In genomic region chr1:153378587-153378986, GRCm38 (mm10) we compare ENCODE assay signal across 33 mouse cellular contexts. TPM values are rescaled to one million over a fixed set of nuclear protein-coding genes. Genes with fewer than 3 reads are reported as not detected.
DNase-seq lines count a peak whose midpoint lies in the region; ATAC-seq lines count a peak whose summit lies in the region.
"Had no signal": no experiment of that assay in that cellular context is flagged by ENCODE, and none has a peak within 500 bp of the region (broad histone marks: within the 10 kb centered on the region; RNA-seq: fewer than 3 reads in every experiment).

No protein-coding gene starts in this region.

- no peak overlapping the region for H3K27ac ChIP-seq in heart, embryonic 10.5 days
- no peak overlapping the region for H3K27ac ChIP-seq in lung, embryonic 16.5 days (ENCODE audit: low read length)
- no peak overlapping the region for H3K27ac ChIP-seq in midbrain, embryonic 11.5 days (ENCODE audit: low read depth, low read length)
- H3K27ac ChIP-seq: embryonic facial prominence, embryonic 13.5 days; gastrocnemius, adult 2 months; hindbrain, embryonic 13.5 days; left cerebral cortex, adult 2 months; limb, embryonic 12.5 days; midbrain, embryonic 15.5 days; stomach, postnatal 0 days had no signal

- H3K27me3 ChIP-seq in heart, embryonic 10.5 days (ENCODE audit: insufficient read depth, poor library complexity, severe bottlenecking) = no peaks in the 10 kb centered on the region
- H3K27me3 ChIP-seq in lung, embryonic 16.5 days (ENCODE audit: control insufficient read depth, insufficient read depth, low read depth, low read length) = no peaks in the 10 kb centered on the region
- H3K27me3 ChIP-seq in midbrain, embryonic 11.5 days (ENCODE audit: control insufficient read depth, insufficient read depth, low read length) = no peaks in the 10 kb centered on the region
- H3K27me3 ChIP-seq: embryonic facial prominence, embryonic 13.5 days; heart, embryonic 12.5 days; hindbrain, embryonic 13.5 days; limb, embryonic 12.5 days; midbrain, embryonic 15.5 days had no signal

- peak; percentile 42 for DNase-seq in heart, embryonic 10.5 days (ENCODE audit: low spot score)
- no peak for DNase-seq in heart, adult 8-10 months (ENCODE audit: low spot score)
- DNase-seq in ZHBTc4 (ENCODE audit: low read depth, low spot score) = peak; percentile 59
- DNase-seq in lung, postnatal 36 days = peak; percentile 78
- no peak for DNase-seq in midbrain, embryonic 11.5 days (ENCODE audit: low spot score, missing footprints)
- DNase-seq in gastrocnemius, postnatal 36 days = no peak
- DNase-seq: adrenal gland, postnatal 10 days; cerebellum, adult 11 months; cerebellum, adult 9-11 months; gastrocnemius, adult 2 months; heart, postnatal 4 days; kidney, adult 9 months; kidney, postnatal 10 days; layer of hippocampus, adult 9-11 months; right cerebral cortex, adult 18-20 months; right cerebral cortex, postnatal 4 days; thymus, adult 2 months; thymus, postnatal 36 days had no signal

- peak overlapping the region; percentile 8; the same call in 1 of the 2 replicates for H3K4me2 ChIP-seq in lung, embryonic 16.5 days (ENCODE audit: low read depth, low read length)
- no peak overlapping the region for H3K4me2 ChIP-seq in midbrain, embryonic 11.5 days
- H3K4me2 ChIP-seq: embryonic facial prominence, embryonic 13.5 days; heart, embryonic 12.5 days; hindbrain, embryonic 13.5 days; limb, embryonic 12.5 days; midbrain, embryonic 15.5 days had no signal

- H3K9ac ChIP-seq in lung, embryonic 16.5 days (ENCODE audit: low read length) = no peak overlapping the region
- no peak overlapping the region for H3K9ac ChIP-seq in midbrain, embryonic 11.5 days (ENCODE audit: low read length)
- H3K9ac ChIP-seq: embryonic facial prominence, embryonic 13.5 days; heart, embryonic 12.5 days; hindbrain, embryonic 13.5 days; limb, embryonic 12.5 days; midbrain, embryonic 15.5 days had no signal

- 0 out of 2 replicates have a peak, but pooled peaks cover 3% of the 10 kb centered on the region for H3K4me1 ChIP-seq in heart, embryonic 10.5 days
- H3K4me1 ChIP-seq in lung, embryonic 16.5 days (replicated peaks; ENCODE audit: control insufficient read depth, insufficient read depth, low read length) = no peaks in the 10 kb centered on the region
- H3K4me1 ChIP-seq in midbrain, embryonic 11.5 days (ENCODE audit: control insufficient read depth, insufficient read depth, low read length) = peaks cover 3% of the 10 kb centered on the region; the same call in 1 of the 2 replicates
- H3K4me1 ChIP-seq: embryonic facial prominence, embryonic 13.5 days; heart, embryonic 12.5 days; hindbrain, embryonic 13.5 days; limb, embryonic 12.5 days; midbrain, embryonic 15.5 days had no signal

- H3K4me3 ChIP-seq in heart, embryonic 10.5 days = no peak overlapping the region
- no peak overlapping the region for H3K4me3 ChIP-seq in lung, embryonic 16.5 days (ENCODE audit: low read length)
- no peak overlapping the region for H3K4me3 ChIP-seq in midbrain, embryonic 11.5 days (ENCODE audit: low read depth, low read length)
- H3K4me3 ChIP-seq: embryonic facial prominence, embryonic 13.5 days; gastrocnemius, adult 2 months; heart, embryonic 12.5 days; hindbrain, embryonic 13.5 days; left cerebral cortex, adult 2 months; limb, embryonic 12.5 days; megakaryocyte, embryonic 14.5 days; midbrain, embryonic 15.5 days had no signal

- no peaks in the 10 kb centered on the region for H3K9me3 ChIP-seq in heart, embryonic 10.5 days
- no peaks in the 10 kb centered on the region for H3K9me3 ChIP-seq in lung, embryonic 16.5 days (ENCODE audit: control insufficient read depth, low read length)
- no peaks in the 10 kb centered on the region for H3K9me3 ChIP-seq in midbrain, embryonic 11.5 days (ENCODE audit: control insufficient read depth, low read length)
- H3K9me3 ChIP-seq: embryonic facial prominence, embryonic 13.5 days; heart, embryonic 12.5 days; hindbrain, embryonic 13.5 days; limb, embryonic 12.5 days; megakaryocyte, embryonic 14.5 days; midbrain, embryonic 15.5 days had no signal

- 67% methylated on average over 6 of the region's 6 CpGs for WGBS in heart, embryonic 10.5 days
- WGBS in lung, embryonic 16.5 days = 39% methylated on average over 6 of the region's 6 CpGs
- 67% methylated on average over 6 of the region's 6 CpGs for WGBS in midbrain, embryonic 11.5 days

- H3K36me3 ChIP-seq in heart, embryonic 10.5 days = no peaks in the 10 kb centered on the region
- H3K36me3 ChIP-seq in lung, embryonic 16.5 days (ENCODE audit: control insufficient read depth, insufficient read depth, low read length) = no peaks in the 10 kb centered on the region
- H3K36me3 ChIP-seq in midbrain, embryonic 11.5 days (ENCODE audit: control insufficient read depth, insufficient read depth, low read length) = no peaks in the 10 kb centered on the region
- H3K36me3 ChIP-seq: embryonic facial prominence, embryonic 13.5 days; heart, embryonic 12.5 days; hindbrain, embryonic 13.5 days; limb, embryonic 12.5 days; midbrain, embryonic 15.5 days had no signal

- intact Hi-C loops in gastrocnemius, postnatal 36 days (cut with DNase I) = loop anchor here (10.0 kb wide), 1 partner anchor 724 kb away; no protein-coding TSS in a partner anchor

- peak; percentile 78; the same call in 1 of the 2 replicates for ATAC-seq in lung, embryonic 16.5 days (ENCODE audit: low read depth)
- ATAC-seq in midbrain, embryonic 11.5 days (ENCODE audit: low FRiP score) = no peak
- ATAC-seq in megakaryocyte, adult 5-6 weeks (ENCODE audit: poor library complexity, severe bottlenecking) = no peak
- ATAC-seq: forebrain, embryonic 16.5 days; intestine, postnatal 0 days; midbrain, embryonic 15.5 days had no signal

RNA-seq across cellular contexts. Expression of gene Lamc1, which starts 46.0 kb away (rescaled TPM):
- 62.6 and 85.3 TPM in 2 replicates for polyA plus RNA-seq in heart, embryonic 10.5 days (2016; fragmentation: Nextera tagmentation; extraction: Ambion mirVana)
- 100 to 1,000 TPM in 2 of 4 experiments, 10 to 100 TPM in 2; 83.2 to 109 (median 98.8) TPM for total RNA-seq in heart, adult 8-10 months (2022)
- 126 and 135 TPM in 2 replicates for polyA plus RNA-seq in lung, embryonic 16.5 days (2015; fragmentation: Nextera tagmentation; extraction: Ambion mirVana)
- polyA plus RNA-seq in midbrain, embryonic 11.5 days (2014; fragmentation: Nextera tagmentation; extraction: Ambion mirVana) = 24.6 and 26.5 TPM in 2 replicates
- 100 to 1,000 TPM in 1 of 2 experiments, 10 to 100 TPM in 1; 79.6 to 103 TPM for total RNA-seq in gastrocnemius, postnatal 36 days (2021)
- 1.1 and 2.3 TPM in 2 replicates for total RNA-seq in megakaryocyte, adult 5-6 weeks (2015)
- total RNA-seq in megakaryocyte, adult 5-6 weeks (2017) = 0.73 and 0.92 TPM in 2 replicates

RNA-seq across cellular contexts. Expression of gene Shcbp1l, which starts 46.4 kb away (rescaled TPM):
- polyA plus RNA-seq in heart, embryonic 10.5 days (2016; fragmentation: Nextera tagmentation; extraction: Ambion mirVana) = 0.17 and 0.20 TPM in 2 replicates
- total RNA-seq in heart, adult 8-10 months (2022) = not detected
- 0.13 and 0.21 TPM in 2 replicates for polyA plus RNA-seq in lung, embryonic 16.5 days (2015; fragmentation: Nextera tagmentation; extraction: Ambion mirVana)
- polyA plus RNA-seq in midbrain, embryonic 11.5 days (2014; fragmentation: Nextera tagmentation; extraction: Ambion mirVana) = 0.10 and 0.22 TPM in 2 replicates
- not detected for total RNA-seq in gastrocnemius, postnatal 36 days (2021)
- total RNA-seq in megakaryocyte, adult 5-6 weeks (2015) = 0.13 and 2.4 TPM in 2 replicates
- total RNA-seq in megakaryocyte, adult 5-6 weeks (2017) = 0.08 and 0.51 TPM in 2 replicates
- total RNA-seq: gastrocnemius, adult 2 months; heart, postnatal 4 days; liver, adult 2 months had no signal
- polyA plus RNA-seq: heart, postnatal 0 days; intestine, postnatal 0 days; large intestine, adult 2 months; liver, adult 2 months had no signal

Comparison
In these comparisons a context has a peak if more than half of its experiments do, and no peak if none do; other contexts are left out.
1. DNase-seq: peak in heart, embryonic 10.5 days (single experiment), ZHBTc4 (single experiment) and lung, postnatal 36 days (single experiment); none in heart, adult 8-10 months (single experiment), midbrain, embryonic 11.5 days (single experiment) and gastrocnemius, postnatal 36 days (0 of 2).
2. RNA of gene Lamc1, which starts 46.0 kb away (total RNA-seq): 83.2 to 109 TPM in heart, adult 8-10 months and 79.6 to 103 TPM in gastrocnemius, postnatal 36 days; 0.73 to 2.3 TPM in megakaryocyte, adult 5-6 weeks; every median in the first group is over 10 times any median in the second.